Mouse (Mus musculus) olfactory bulb, adult 2 months (tissue): Measurements from ENCODE around the gene Kcnj15.

ENCODE experiments used
- CTCF ChIP-seq: fragments of 200-500 bp; IDR thresholded peaks from 2 replicates; pipeline ENCODE4 v1.5.1; 2012; ENCODE audit warnings: low read depth, mild to moderate bottlenecking, low read length, moderate library complexity; ENCODE audit not compliant: insufficient read depth
- POLR2A ChIP-seq: fragments of 200-500 bp; IDR thresholded peaks from 2 replicates; pipeline ENCODE4 v1.6.1; 2012; ENCODE audit warnings: mild to moderate bottlenecking, low read depth, low read length, moderate library complexity; ENCODE audit not compliant: insufficient read depth

DNA sequence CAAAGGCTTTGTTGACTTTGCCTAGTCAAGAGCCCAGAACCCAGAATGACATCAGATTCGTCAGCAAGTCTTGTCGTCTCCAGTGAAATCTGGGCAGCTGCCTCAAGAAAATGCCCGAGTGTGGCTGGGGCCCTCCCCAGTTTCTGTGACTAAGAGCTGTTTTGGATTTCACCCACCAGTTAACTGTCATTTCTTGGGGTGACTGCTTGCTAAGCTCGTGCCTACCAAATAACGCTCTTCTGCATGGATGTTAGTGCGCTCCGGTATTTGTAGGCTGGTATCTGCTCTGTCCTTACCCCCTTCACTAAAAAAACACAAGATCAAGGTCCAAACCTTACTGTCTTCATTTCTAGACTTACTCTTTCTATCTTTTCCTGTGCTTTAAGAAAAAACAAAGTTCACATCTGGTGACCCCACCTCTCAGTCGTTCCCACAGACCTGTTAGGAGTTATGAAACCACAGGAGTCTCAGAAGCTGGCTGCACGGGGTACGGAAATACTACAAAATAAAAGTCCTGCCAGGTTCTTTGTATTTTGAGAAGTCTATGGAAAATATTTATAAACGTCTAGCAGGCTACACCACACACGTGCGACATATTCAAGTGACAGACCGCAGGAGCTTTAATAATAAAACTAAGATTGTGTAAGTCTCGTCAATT, 5.5 kb downstream of the Kcnj15 start:
- no peak for TF ChIP-seq CTCF
- no peak for TF ChIP-seq POLR2A
